Mouse (Mus musculus) neural tube, embryonic 13.5 days (tissue): Measurements from ENCODE around the gene Hrnr. TPM values are rescaled to one million over a fixed set of nuclear protein-coding genes. Genes with fewer than 3 reads are reported as not detected.

Source experiments
- ATAC-seq: fragments of 200-750 bp; cut with Nextera tagmentation; 2 replicates; pipeline ENCODE4 v1.8.0; 2017; ENCODE audit warnings: low read depth, mild to moderate bottlenecking, moderate TSS enrichment, moderate library complexity
- H3K27ac ChIP-seq: fragments of 300-500 bp; sonication (generic); replicated peaks from 2 replicates; pipeline ENCODE4 v1.5.1; 2015; ENCODE audit warnings: moderate library complexity, mild to moderate bottlenecking, inconsistent platforms
- H3K27me3 ChIP-seq: fragments of 300-500 bp; sonication (generic); 2 replicates; pipeline ENCODE4 v1.6.1; 2015; ENCODE audit warnings: mild to moderate bottlenecking, inconsistent platforms
- H3K36me3 ChIP-seq: fragments of 300-500 bp; sonication (generic); 2 replicates; pipeline ENCODE4 v1.6.1; 2015; ENCODE audit warnings: mild to moderate bottlenecking, inconsistent platforms
- H3K4me1 ChIP-seq: fragments of 300-500 bp; sonication (generic); replicated peaks from 2 replicates; pipeline ENCODE4 v1.6.1; 2015; ENCODE audit warnings: inconsistent platforms
- H3K4me2 ChIP-seq: fragments of 300-500 bp; sonication (generic); 2 replicates; pipeline ENCODE4 v1.6.1; 2015; ENCODE audit warnings: inconsistent platforms, mild to moderate bottlenecking, moderate library complexity
- H3K4me3 ChIP-seq: fragments of 300-500 bp; sonication (generic); 2 replicates; pipeline ENCODE4 v1.5.1; 2015; ENCODE audit warnings: mild to moderate bottlenecking, inconsistent platforms
- H3K9ac ChIP-seq: fragments of 300-500 bp; sonication (generic); 2 replicates; pipeline ENCODE4 v1.6.1; 2015; ENCODE audit warnings: moderate library complexity, mild to moderate bottlenecking, inconsistent platforms
- H3K9me3 ChIP-seq: fragments of 300-500 bp; sonication (generic); 2 replicates; pipeline ENCODE4 v1.6.1; 2016; ENCODE audit warnings: inconsistent platforms
- WGBS: fragments of 180-500 bp; shearing (Covaris S2); methylation state at CpG from one replicate; pipeline ENCODE4 v1.1.7; 2015; 5-methylcytosine and 5-hydroxymethylcytosine counted together
- polyA plus RNA-seq: library from polyadenylated mRNA; unstranded; fragments of >200 nt; fragmentation: Nextera tagmentation; extraction: Ambion mirVana; gene quantifications from 2 replicates; pipeline ENCODE4 v1.2.1, GENCODE M21; 2015

Gene Hrnr
- not detected in 2 replicates for polyA plus RNA-seq

- H3K4me1 ChIP-seq: no peaks in the 10 kb centered on the region
- no peak within 1 kb of the TSS for H3K4me3 ChIP-seq
- H3K27me3 ChIP-seq: no peaks in the 10 kb centered on the region
- no peak for ATAC-seq
- no peaks in the 10 kb centered on the region for H3K9me3 ChIP-seq
- no peak within 1 kb of the TSS for H3K27ac ChIP-seq
- H3K4me2 ChIP-seq: no peak within 1 kb of the TSS
- WGBS: 93% methylated on average over 2 of the region's 2 CpGs
- H3K9ac ChIP-seq: no peak within 1 kb of the TSS
- no peaks in the 10 kb centered on the region for H3K36me3 ChIP-seq
These were observed at the start of gene Hrnr for GRCm38 (mm10) chr3:93319449-93319848. Gene Hrnr (plus strand): TSS chr3:93319749.

- H3K4me3 ChIP-seq: no peak within 1 kb of the TSS
- 91% methylated on average over 2 of the region's 2 CpGs for WGBS
- H3K4me1 ChIP-seq: no peaks in the 10 kb centered on the region
- no peaks in the 10 kb centered on the region for H3K27me3 ChIP-seq
- H3K4me2 ChIP-seq: no peak within 1 kb of the TSS
- H3K36me3 ChIP-seq: no peaks in the 10 kb centered on the region
- H3K9ac ChIP-seq: no peak within 1 kb of the TSS
- ATAC-seq: no peak
- H3K27ac ChIP-seq: no peak within 1 kb of the TSS
- no peaks in the 10 kb centered on the region for H3K9me3 ChIP-seq
These were observed 46.3 kb upstream of the Hrnr start, which contains the start of gene Flg for GRCm38 (mm10) chr3:93273223-93273622. Gene Flg (plus strand): TSS chr3:93273523.

DNA sequence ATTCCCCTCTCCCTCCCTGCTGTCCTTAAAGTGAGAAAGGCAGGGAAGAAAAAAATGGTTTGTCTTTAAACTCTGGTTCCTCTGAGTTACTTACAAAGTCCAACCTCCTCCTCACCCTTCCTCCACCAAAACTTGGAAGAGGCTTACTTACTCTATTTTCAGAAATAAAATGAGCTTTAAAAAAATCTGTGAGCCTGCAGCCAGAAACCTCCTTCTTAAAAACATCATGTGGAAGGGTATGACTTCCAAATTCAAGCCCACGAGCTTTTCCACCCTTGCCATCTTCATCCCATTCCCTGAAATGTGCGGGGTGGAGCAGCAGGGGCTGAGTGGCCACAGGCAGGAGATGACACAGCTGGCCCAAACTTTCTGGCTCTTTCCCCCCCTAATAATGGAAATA is 22.0 kb upstream of the Hrnr start:
- no peak overlapping the region for H3K4me3 ChIP-seq
- no peaks in the 10 kb centered on the region for H3K9me3 ChIP-seq
- no peaks in the 10 kb centered on the region for H3K4me1 ChIP-seq
- no peak overlapping the region for H3K27ac ChIP-seq
- H3K27me3 ChIP-seq: no peaks in the 10 kb centered on the region
- no peak overlapping the region for H3K9ac ChIP-seq
- H3K36me3 ChIP-seq: no peaks in the 10 kb centered on the region
- no peak for ATAC-seq
- no peak overlapping the region for H3K4me2 ChIP-seq
- 88% methylated on average over 2 of the region's 2 CpGs for WGBS

GRCm38 (mm10) chr3:93299832-93300231 is 19.7 kb upstream of the Hrnr start:
- Histone ChIP-seq H3K4me1 (no peaks in the 10 kb centered on the region), H3K4me3 (no peak overlapping the region), H3K4me2 (no peak overlapping the region), H3K27ac (no peak overlapping the region), H3K9me3 (0 out of 2 replicates have a peak, but pooled peaks cover 3% of the 10 kb centered on the region), H3K27me3 (no peaks in the 10 kb centered on the region), H3K9ac (no peak overlapping the region), H3K36me3 (no peaks in the 10 kb centered on the region)
- ATAC-seq: no peak
- WGBS: 87% methylated on average over 6 of the region's 6 CpGs

- no peak overlapping the region for H3K4me2 ChIP-seq
- no peaks in the 10 kb centered on the region for H3K4me1 ChIP-seq
- 0 out of 2 replicates have a peak, but pooled peaks cover 3% of the 10 kb centered on the region for H3K9me3 ChIP-seq
- H3K36me3 ChIP-seq: no peaks in the 10 kb centered on the region
- no peaks in the 10 kb centered on the region for H3K27me3 ChIP-seq
- WGBS: 79% methylated on average over 3 of the region's 3 CpGs
- H3K4me3 ChIP-seq: no peak overlapping the region
- H3K27ac ChIP-seq: no peak overlapping the region
- no peak for ATAC-seq
- H3K9ac ChIP-seq: no peak overlapping the region
These were observed 17.7 kb upstream of the Hrnr start for GRCm38 (mm10) chr3:93301896-93302295.

DNA sequence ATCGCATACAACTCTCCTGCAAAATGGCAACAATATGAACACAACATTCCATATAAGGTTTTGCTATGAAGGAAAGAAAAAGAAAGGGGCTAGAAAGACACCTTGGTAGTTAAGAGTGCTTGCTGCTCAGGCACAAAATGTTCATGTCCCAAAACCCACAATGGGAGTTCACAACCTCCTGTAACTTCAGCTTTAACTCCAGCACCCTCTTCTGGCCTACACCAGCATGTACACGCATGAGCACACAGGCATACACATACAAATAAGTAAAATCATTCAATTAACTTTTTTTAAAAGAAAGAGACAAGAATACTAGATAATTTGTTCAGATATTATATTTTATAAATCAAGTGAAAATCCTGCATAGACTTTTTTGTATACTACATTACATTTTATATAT is 13.4 kb upstream of the Hrnr start:
- no peak overlapping the region for H3K9ac ChIP-seq
- no peak overlapping the region for H3K4me2 ChIP-seq
- H3K9me3 ChIP-seq: 0 out of 2 replicates have a peak, but pooled peaks cover 3% of the 10 kb centered on the region
- no peaks in the 10 kb centered on the region for H3K4me1 ChIP-seq
- no peak overlapping the region for H3K4me3 ChIP-seq
- H3K36me3 ChIP-seq: no peaks in the 10 kb centered on the region
- 74% methylated on average over 2 of the region's 2 CpGs for WGBS
- H3K27me3 ChIP-seq: no peaks in the 10 kb centered on the region
- H3K27ac ChIP-seq: no peak overlapping the region
- no peak for ATAC-seq

GRCm38 (mm10) chr3:93311371-93311770 is 8.2 kb upstream of the Hrnr start:
- Histone ChIP-seq H3K36me3 (no peaks in the 10 kb centered on the region), H3K4me1 (no peaks in the 10 kb centered on the region), H3K4me3 (no peak overlapping the region), H3K9me3 (no peaks in the 10 kb centered on the region), H3K4me2 (no peak overlapping the region), H3K27ac (no peak overlapping the region), H3K27me3 (no peaks in the 10 kb centered on the region), H3K9ac (no peak overlapping the region)
- WGBS: 80% methylated on average over 3 of the region's 3 CpGs
- no peak for ATAC-seq

DNA sequence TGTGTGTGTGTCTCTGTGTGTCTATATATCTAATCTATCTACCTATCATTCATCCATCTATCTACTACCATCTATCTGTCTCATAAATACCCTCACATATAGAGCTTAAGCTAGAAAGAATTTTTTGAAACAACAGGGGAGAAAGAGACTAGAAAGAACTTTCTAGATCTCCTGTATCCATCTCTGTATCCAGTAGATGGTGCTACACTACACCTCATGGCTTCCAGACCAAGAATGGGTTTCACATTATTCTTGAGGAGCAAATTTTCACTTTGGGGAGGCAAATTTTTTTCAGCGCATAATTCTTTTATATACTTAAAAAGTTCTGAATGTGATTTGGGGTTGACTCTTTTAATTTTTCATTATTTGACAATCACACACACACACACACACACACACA is 5.2 kb upstream of the Hrnr start:
- no peaks in the 10 kb centered on the region for H3K27me3 ChIP-seq
- no peak overlapping the region for H3K4me3 ChIP-seq
- H3K9me3 ChIP-seq: no peaks in the 10 kb centered on the region
- H3K4me1 ChIP-seq: no peaks in the 10 kb centered on the region
- no peak overlapping the region for H3K27ac ChIP-seq
- ATAC-seq: no peak
- no peak overlapping the region for H3K4me2 ChIP-seq
- no peak overlapping the region for H3K9ac ChIP-seq
- WGBS: 90% methylated on average over 1 of the region's 1 CpGs
- no peaks in the 10 kb centered on the region for H3K36me3 ChIP-seq

GRCm38 (mm10) chr3:93337749-93338148 is 18.2 kb downstream of the Hrnr start:
- no peak overlapping the region for H3K27ac ChIP-seq
- no peak overlapping the region for H3K9ac ChIP-seq
- H3K36me3 ChIP-seq: no peaks in the 10 kb centered on the region
- H3K4me2 ChIP-seq: no peak overlapping the region
- no peaks in the 10 kb centered on the region for H3K27me3 ChIP-seq
- no peak for ATAC-seq
- no peaks in the 10 kb centered on the region for H3K9me3 ChIP-seq
- H3K4me3 ChIP-seq: no peak overlapping the region
- no peaks in the 10 kb centered on the region for H3K4me1 ChIP-seq

GRCm38 (mm10) chr3:93340021-93340420 is 20.5 kb downstream of the Hrnr start:
- H3K4me3 ChIP-seq: no peak overlapping the region

DNA sequence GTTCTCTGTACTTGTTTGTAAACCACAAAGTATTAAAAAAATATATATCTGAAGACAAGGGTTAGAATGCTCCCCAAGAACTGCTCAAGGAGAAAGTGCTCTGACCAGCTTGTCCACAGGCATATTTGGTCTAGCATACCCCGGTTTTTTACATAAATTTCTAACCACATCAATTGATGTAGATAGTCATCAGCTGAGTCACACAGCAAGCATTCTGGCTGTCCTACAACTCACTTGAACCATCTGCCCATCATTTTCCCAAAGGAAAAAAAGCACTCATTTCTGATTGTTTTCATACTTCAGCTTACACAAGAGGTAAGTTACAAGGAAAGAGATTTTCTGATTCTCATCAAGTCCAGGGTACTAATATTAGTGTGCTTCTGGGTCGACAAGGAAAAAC is 27.3 kb downstream of the Hrnr start:
- H3K4me2 ChIP-seq: no peak overlapping the region
- no peaks in the 10 kb centered on the region for H3K4me1 ChIP-seq
- ATAC-seq: no peak
- H3K9me3 ChIP-seq: no peaks in the 10 kb centered on the region
- no peaks in the 10 kb centered on the region for H3K27me3 ChIP-seq
- no peak overlapping the region for H3K4me3 ChIP-seq
- 83% methylated on average over 2 of the region's 2 CpGs for WGBS
- no peaks in the 10 kb centered on the region for H3K36me3 ChIP-seq
- no peak overlapping the region for H3K9ac ChIP-seq
- no peak overlapping the region for H3K27ac ChIP-seq

More at GRCm38 (mm10) chr3:93340021-93340420, 20.5 kb downstream of the Hrnr start:
- Histone ChIP-seq H3K9ac (no peak overlapping the region), H3K27me3 (no peaks in the 10 kb centered on the region), H3K27ac (no peak overlapping the region), H3K4me2 (no peak overlapping the region), H3K4me1 (no peaks in the 10 kb centered on the region), H3K9me3 (no peaks in the 10 kb centered on the region), H3K36me3 (no peaks in the 10 kb centered on the region)
- ATAC-seq: no peak
- 90% methylated on average over 4 of the region's 4 CpGs for WGBS

DNA sequence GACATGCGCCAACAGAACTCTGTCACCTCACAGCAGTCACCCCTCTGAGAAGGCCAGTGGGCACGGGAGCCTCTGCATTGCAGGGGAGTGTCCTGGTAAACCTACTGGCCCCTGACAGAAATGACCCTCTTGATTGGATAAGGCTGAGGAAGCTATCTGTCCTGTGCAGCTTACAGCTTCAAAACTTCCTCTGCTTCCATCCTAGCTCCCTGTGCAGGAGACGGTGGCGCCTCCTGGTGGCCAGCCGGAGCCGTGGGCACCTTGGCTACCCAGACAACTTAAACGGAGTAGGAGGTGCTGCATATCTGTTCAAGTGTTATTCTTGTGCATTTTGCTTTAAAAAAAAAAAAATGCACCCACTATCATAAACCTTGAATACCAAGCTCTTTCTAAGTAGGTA is 40.5 kb downstream of the Hrnr start:
- Histone ChIP-seq H3K9me3 (no peaks in the 10 kb centered on the region), H3K4me3 (no peak overlapping the region), H3K36me3 (no peaks in the 10 kb centered on the region), H3K4me2 (no peak overlapping the region), H3K4me1 (peaks cover 3% of the 10 kb centered on the region; the same call in 1 of the 2 replicates), H3K27ac (no peak overlapping the region), H3K27me3 (no peaks in the 10 kb centered on the region), H3K9ac (no peak overlapping the region)
- no peak for ATAC-seq
- WGBS: 18% methylated on average over 7 of the region's 7 CpGs

GRCm38 (mm10) chr3:93361933-93362574 is 42.5 kb downstream of the Hrnr start:
- no peaks in the 10 kb centered on the region for H3K9me3 ChIP-seq
- H3K4me1 ChIP-seq: peaks cover 3% of the 10 kb centered on the region; the same call in 1 of the 2 replicates
- H3K4me2 ChIP-seq: peak overlapping the region; percentile 41
- peak; percentile 92 for ATAC-seq
- no peak overlapping the region for H3K4me3 ChIP-seq
- H3K36me3 ChIP-seq: no peaks in the 10 kb centered on the region
- H3K27me3 ChIP-seq: no peaks in the 10 kb centered on the region
- no peak overlapping the region for H3K27ac ChIP-seq
- H3K9ac ChIP-seq: no peak overlapping the region
- WGBS: 11% methylated on average over 10 of the region's 10 CpGs
